Comparison of ENCODE assay signal across 18 mouse cellular contexts in genomic region chr5:114299156-114299855, GRCm38 (mm10). TPM values are rescaled to one million over a fixed set of nuclear protein-coding genes. Genes with fewer than 3 reads are reported as not detected.
DNase-seq lines count a peak whose midpoint lies in the region; ATAC-seq and TF ChIP-seq lines count a peak whose summit lies in the region.
"Had no signal": no experiment of that assay in that cellular context is flagged by ENCODE, and none has a peak within 500 bp of the region (broad histone marks: within the 10 kb centered on the region; RNA-seq: fewer than 3 reads in every experiment).

No protein-coding gene starts in this region.

- peaks cover 65% of the 10 kb centered on the region for H3K27me3 ChIP-seq in hindbrain, embryonic 11.5 days (ENCODE audit: control insufficient read depth, insufficient read depth, low read length)
- peaks cover 64% of the 10 kb centered on the region for H3K27me3 ChIP-seq in midbrain, embryonic 13.5 days
- no peaks in the 10 kb centered on the region; the same call in 1 of the 2 replicates for H3K27me3 ChIP-seq in cerebellum, adult 2 months (ENCODE audit: control insufficient read depth, insufficient read depth, low read length)

- TF ChIP-seq POLR2A in cerebellum, adult 2 months (IDR thresholded peaks at IDR 0.05; ENCODE audit: borderline replicate concordance, insufficient read depth, low read length), result no peak

- H3K9ac ChIP-seq in hindbrain, embryonic 11.5 days (ENCODE audit: low read depth, low read length), result no peak overlapping the region
- H3K9ac ChIP-seq in midbrain, embryonic 13.5 days (replicated peaks), result no peak overlapping the region; the same call in 1 of the 2 replicates
- H3K9ac ChIP-seq: embryonic facial prominence, embryonic 12.5 days; heart, embryonic 13.5 days; liver, postnatal 0 days had no signal

- TF ChIP-seq CTCF in cerebellum, adult 2 months (IDR thresholded peaks at IDR 0.05; ENCODE audit: borderline replicate concordance, insufficient read depth, low read depth, low read length), result no peak

- no peaks in the 10 kb centered on the region for H3K36me3 ChIP-seq in hindbrain, embryonic 11.5 days (ENCODE audit: control insufficient read depth, insufficient read depth, low read length)
- no peaks in the 10 kb centered on the region for H3K36me3 ChIP-seq in midbrain, embryonic 13.5 days
- H3K36me3 ChIP-seq: embryonic facial prominence, embryonic 12.5 days; heart, embryonic 13.5 days had no signal

- H3K9me3 ChIP-seq in hindbrain, embryonic 11.5 days (ENCODE audit: control insufficient read depth, low read length), result no peaks in the 10 kb centered on the region
- H3K9me3 ChIP-seq in midbrain, embryonic 13.5 days, result no peaks in the 10 kb centered on the region
- H3K9me3 ChIP-seq: embryonic facial prominence, embryonic 12.5 days; heart, embryonic 13.5 days had no signal

- H3K4me3 ChIP-seq in hindbrain, embryonic 11.5 days (ENCODE audit: low read depth, low read length), result no peak overlapping the region
- no peak overlapping the region for H3K4me3 ChIP-seq in midbrain, embryonic 13.5 days (replicated peaks)
- no peak overlapping the region for H3K4me3 ChIP-seq in cerebellum, adult 2 months (replicated peaks; ENCODE audit: insufficient read depth, low read depth, low read length)
- H3K4me3 ChIP-seq: embryonic facial prominence, embryonic 12.5 days; heart, embryonic 13.5 days; myocyte had no signal

- no peak overlapping the region for H3K4me2 ChIP-seq in hindbrain, embryonic 11.5 days (replicated peaks; ENCODE audit: low read depth, low read length)
- H3K4me2 ChIP-seq in midbrain, embryonic 13.5 days (replicated peaks), result peak overlapping the region; percentile 27
- H3K4me2 ChIP-seq: embryonic facial prominence, embryonic 12.5 days; heart, embryonic 13.5 days had no signal

- 33% methylated on average over 22 of the region's 22 CpGs for WGBS in hindbrain, embryonic 11.5 days
- 15% methylated on average over 22 of the region's 22 CpGs for WGBS in midbrain, embryonic 13.5 days
- 26% methylated on average over 22 of the region's 22 CpGs for WGBS in cerebellum, adult 2 months

- H3K27ac ChIP-seq in hindbrain, embryonic 11.5 days (ENCODE audit: low read depth, low read length), result peak overlapping the region; percentile 8; the same call in 1 of the 2 replicates
- peak overlapping the region; percentile 68 for H3K27ac ChIP-seq in midbrain, embryonic 13.5 days
- H3K27ac ChIP-seq in cerebellum, adult 2 months (ENCODE audit: insufficient read depth, low read length), result no peak overlapping the region
- H3K27ac ChIP-seq: embryonic facial prominence, embryonic 12.5 days; heart, embryonic 13.5 days; macrophage had no signal

- ATAC-seq in hindbrain, embryonic 11.5 days (ENCODE audit: low FRiP score), result peak; percentile 67
- ATAC-seq in midbrain, embryonic 13.5 days, result peak; percentile 87
- ATAC-seq: liver, postnatal 0 days had no signal

- H3K4me1 ChIP-seq in hindbrain, embryonic 11.5 days (replicated peaks; ENCODE audit: control insufficient read depth, insufficient read depth, low read length), result 0 out of 2 replicates have a peak, but pooled peaks cover 2% of the 10 kb centered on the region
- peaks cover 49% of the 10 kb centered on the region for H3K4me1 ChIP-seq in midbrain, embryonic 13.5 days (replicated peaks)
- no peaks in the 10 kb centered on the region for H3K4me1 ChIP-seq in cerebellum, adult 2 months (ENCODE audit: control insufficient read depth, insufficient read depth, low read length)

- DNase-seq in ZHBTc4 (ENCODE audit: low read depth, low spot score), result peak; percentile 74
- DNase-seq in embryo, embryonic 9.5 days (ENCODE audit: extremely low spot score), result peak; percentile 38
- peak; percentile 58 for DNase-seq in hindbrain, embryonic 11.5 days (ENCODE audit: low spot score)
- DNase-seq in cerebellum, adult 2 months, result no peak
- no peak for DNase-seq in lung, postnatal 25 days (ENCODE audit: low spot score)
- DNase-seq in gastrocnemius, adult 18-20 months (ENCODE audit: low spot score), result no peak
- DNase-seq: cerebellum, adult 9-10 months; kidney, adult 9 months; liver, postnatal 0 days; thymus, adult 18-20 months had no signal

RNA-seq across cellular contexts. Expression of gene Myo1h, which starts 10.3 kb away (rescaled TPM):
- polyA plus RNA-seq in hindbrain, embryonic 11.5 days (2014; fragmentation: Nextera tagmentation; extraction: Ambion mirVana), result 0.59 and 0.96 TPM in 2 replicates
- 0.58 and 0.93 TPM in 2 replicates for polyA plus RNA-seq in midbrain, embryonic 13.5 days (2015; fragmentation: Nextera tagmentation; extraction: Ambion mirVana)
- 0.67 and 0.69 TPM in 2 replicates for polyA plus RNA-seq in cerebellum, adult 2 months (2012; rRNA removed)
- under 1 TPM; 0.32 to 0.36 TPM for total RNA-seq in gastrocnemius, adult 18-20 months (2021)

RNA-seq across cellular contexts. Expression of gene Foxn4, which starts 25.7 kb away (rescaled TPM):
- polyA plus RNA-seq in hindbrain, embryonic 11.5 days (2014; fragmentation: Nextera tagmentation; extraction: Ambion mirVana), result 3.0 and 3.4 TPM in 2 replicates
- polyA plus RNA-seq in midbrain, embryonic 13.5 days (2015; fragmentation: Nextera tagmentation; extraction: Ambion mirVana), result 3.6 and 4.0 TPM in 2 replicates
- polyA plus RNA-seq in cerebellum, adult 2 months (2012; rRNA removed), result not detected in 2 replicates
- total RNA-seq in gastrocnemius, adult 18-20 months (2021), result not detected
- total RNA-seq: left cerebral cortex, adult 18-20 months had no signal
- polyA plus RNA-seq: frontal cortex, adult 2 months; heart, embryonic 13.5 days; large intestine, adult 2 months; liver, postnatal 0 days; macrophage had no signal

Comparison
In these comparisons a context has a peak if more than half of its experiments do, and no peak if none do; other contexts are left out.
1. DNase-seq: peak in ZHBTc4 (single experiment), embryo, embryonic 9.5 days (single experiment) and hindbrain, embryonic 11.5 days (single experiment); none in cerebellum, adult 2 months (0 of 2), lung, postnatal 25 days (single experiment) and gastrocnemius, adult 18-20 months (single experiment).